Mouse (Mus musculus) thymus, adult 2 months (tissue): Measurements from ENCODE around the gene Tspyl2. TPM values are rescaled to one million over a fixed set of nuclear protein-coding genes. Genes with fewer than 3 reads are reported as not detected.
"Not testable (repeated sequence)": the region's sequence is repeated elsewhere in the genome, so short reads cannot be mapped to it uniquely, and the experiment has no call there.

Experiments used
- DNase-seq: peaks from one replicate; pipeline ENCODE4 v3.0.0; 2021
- H3K27ac ChIP-seq: fragments of 200-500 bp; 2 replicates; pipeline ENCODE4 v1.5.1; 2012; ENCODE audit warnings: low read length, control low read depth; ENCODE audit not compliant: control insufficient read depth, insufficient read depth
- H3K27me3 ChIP-seq: fragments of 200-500 bp; 2 replicates; pipeline ENCODE4 v1.6.1; 2012; ENCODE audit warnings: mild to moderate bottlenecking, low read length, moderate library complexity, mixed read lengths; ENCODE audit not compliant: control insufficient read depth, insufficient read depth
- H3K36me3 ChIP-seq: fragments of 200-500 bp; 2 replicates; pipeline ENCODE4 v1.6.1; 2012; ENCODE audit warnings: mild to moderate bottlenecking, low read length, moderate library complexity; ENCODE audit not compliant: control insufficient read depth, insufficient read depth
- H3K4me1 ChIP-seq: fragments of 200-500 bp; replicated peaks from 2 replicates; pipeline ENCODE4 v1.6.1; 2012; ENCODE audit warnings: low read length; ENCODE audit not compliant: control insufficient read depth, insufficient read depth
- H3K4me3 ChIP-seq: fragments of 200-500 bp; 2 replicates; pipeline ENCODE4 v1.5.1; 2012; ENCODE audit warnings: mild to moderate bottlenecking, low read length, control low read depth, moderate library complexity; ENCODE audit not compliant: control insufficient read depth, insufficient read depth
- CTCF ChIP-seq: fragments of 200-500 bp; IDR thresholded peaks from 2 replicates; pipeline ENCODE4 v1.5.1; 2012; ENCODE audit warnings: mild to moderate bottlenecking, control low read depth, low read length, moderate library complexity, borderline replicate concordance; ENCODE audit not compliant: control insufficient read depth, poor library complexity, insufficient read depth; ENCODE audit errors: extremely low read depth
- POLR2A ChIP-seq: fragments of 200-500 bp; IDR thresholded peaks from 2 replicates; pipeline ENCODE4 v1.6.1; 2012; ENCODE audit warnings: mild to moderate bottlenecking, low read length, control low read depth, moderate library complexity; ENCODE audit not compliant: control insufficient read depth, poor library complexity, insufficient read depth; ENCODE audit errors: extremely low read depth
- whole genome bisulfite sequencing: fragments of 180-500 bp; shearing (Covaris S2); methylation state at CpG from one replicate; pipeline ENCODE4 v1.1.7; 2018; 5-methylcytosine and 5-hydroxymethylcytosine counted together
- polyA plus RNA-seq: library from polyadenylated mRNA; depleted of rRNA; stranded (reverse); fragments of >200 nt; gene quantifications from 2 replicates; pipeline ENCODE4 v1.2.3, GENCODE M21; 2012

Tspyl2 gene
- polyA plus RNA-seq, 1 experiment, result 34.6 TPM

DNA sequence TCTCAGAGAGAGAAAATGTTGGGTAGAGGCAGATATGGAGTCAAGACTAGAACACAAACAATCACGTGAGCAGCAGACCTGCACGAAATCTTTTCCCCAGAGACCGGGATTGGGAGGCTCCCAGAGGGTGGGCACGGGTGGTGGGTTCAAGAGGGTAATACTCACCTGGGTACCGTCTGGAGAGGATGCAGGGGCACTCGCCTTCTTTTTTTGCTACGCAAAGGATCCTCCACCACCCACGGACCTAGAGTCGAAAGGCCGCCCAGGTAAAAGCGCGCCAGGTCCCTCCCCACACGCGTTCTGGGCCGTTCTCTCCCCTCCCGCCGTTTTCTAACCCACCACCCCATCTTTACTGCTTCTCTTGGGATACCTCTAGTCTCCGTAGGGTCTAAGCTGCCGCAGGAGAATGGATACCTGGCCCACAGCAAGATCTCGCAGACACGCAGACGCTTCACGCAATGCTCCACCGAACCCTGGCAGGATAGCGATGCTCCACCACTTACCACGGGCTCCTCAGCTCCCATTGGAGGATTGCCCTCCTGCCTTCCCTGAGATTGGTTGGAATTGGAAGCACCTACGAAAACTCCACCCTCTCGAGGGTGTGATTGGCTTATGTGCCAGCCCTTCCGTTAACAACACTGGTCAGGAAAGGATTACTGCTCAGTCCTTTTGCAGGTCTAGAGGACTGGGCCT lies 15.1 kb downstream of the Tspyl2 start, which contains the start of gene Kantr:
Kantr (minus strand) TSS at position 500 of the 693 bp plus-strand sequence.
- peak within 1 kb of the TSS; percentile 93 for H3K4me3 ChIP-seq
- H3K36me3 ChIP-seq, result no peaks in the 10 kb centered on the region
- H3K4me1 ChIP-seq, result no peaks in the 10 kb centered on the region
- WGBS, result 1% methylated on average over 29 of the region's 29 CpGs
- no peak within 1 kb of the TSS for H3K27ac ChIP-seq
- H3K27me3 ChIP-seq, result no peaks in the 10 kb centered on the region
- DNase-seq, result peak; percentile 58
- TF ChIP-seq CTCF, result no peak
- TF ChIP-seq POLR2A, result no peak

DNA sequence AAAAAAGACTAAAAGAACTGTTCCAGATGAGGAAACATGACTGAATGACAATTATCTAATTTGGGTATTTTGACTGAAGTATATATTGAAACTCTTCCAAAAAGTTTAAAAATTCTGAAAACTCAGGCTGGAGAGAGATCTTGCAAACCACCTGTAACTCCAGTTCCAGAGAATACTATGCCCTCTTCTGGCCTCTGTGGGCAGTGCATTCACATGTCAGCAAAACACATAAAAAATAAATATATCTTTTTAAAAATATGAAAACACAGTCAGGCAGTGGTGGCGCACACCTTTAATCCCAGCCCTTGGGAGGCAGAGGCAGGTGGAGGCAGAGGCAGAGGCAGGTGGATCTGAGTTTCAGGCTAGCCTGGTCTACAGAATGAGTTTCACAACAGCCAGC lies 18.6 kb downstream of the Tspyl2 start:
- Histone ChIP-seq H3K4me3 (no peak overlapping the region), H3K27me3 (no peaks in the 10 kb centered on the region), H3K36me3 (no peaks in the 10 kb centered on the region), H3K4me1 (no peaks in the 10 kb centered on the region), H3K27ac (no peak overlapping the region)
- TF ChIP-seq CTCF (no peak), POLR2A (no peak)
- peak; percentile 10 for DNase-seq
- 94% methylated on average over 1 of the region's 1 CpGs for WGBS

DNA sequence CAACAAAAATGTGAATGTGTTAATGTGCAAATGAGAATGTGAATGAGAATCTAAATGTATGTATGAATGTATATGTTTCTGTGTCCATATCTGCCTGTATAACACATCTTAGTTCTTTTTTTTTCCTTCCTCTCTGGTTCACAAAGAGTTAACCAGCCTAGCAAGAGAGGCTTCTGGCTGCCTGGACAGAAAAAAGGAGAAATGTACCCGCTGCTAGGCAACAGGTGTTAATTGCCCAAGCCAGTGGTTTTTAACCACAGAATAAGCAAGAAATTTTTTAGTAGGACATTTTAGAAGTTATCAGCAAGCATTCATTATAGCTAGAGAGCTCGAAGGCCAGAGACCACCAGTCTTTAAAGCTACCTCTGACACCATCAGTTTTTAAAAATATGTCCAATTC lies 19.4 kb downstream of the Tspyl2 start:
- Histone ChIP-seq H3K27me3 (no peaks in the 10 kb centered on the region), H3K4me3 (no peak overlapping the region), H3K36me3 (no peaks in the 10 kb centered on the region), H3K4me1 (no peaks in the 10 kb centered on the region), H3K27ac (no peak overlapping the region)
- TF ChIP-seq POLR2A (no peak), CTCF (no peak)
- DNase-seq, result no peak
- 5% methylated on average over 2 of the region's 2 CpGs for WGBS

DNA sequence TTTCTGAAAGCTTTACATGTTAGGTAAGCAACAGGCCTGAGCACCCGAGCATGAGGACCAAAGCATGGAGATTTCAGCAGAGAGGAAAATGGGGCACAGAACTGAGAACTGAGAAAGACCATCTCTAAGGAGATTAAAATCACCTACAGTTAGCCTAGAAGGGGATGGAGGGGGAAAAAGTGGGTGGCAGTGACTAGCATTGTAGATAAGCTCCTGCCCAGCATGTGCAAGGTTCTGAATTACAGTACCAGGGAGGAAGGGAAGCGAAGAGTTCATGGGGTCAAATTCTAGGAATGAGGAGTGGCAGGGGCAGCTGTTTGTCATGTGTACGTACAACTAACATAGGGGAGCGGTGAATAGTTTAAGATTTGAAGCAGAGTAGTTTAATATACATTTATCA lies 21.7 kb downstream of the Tspyl2 start:
- WGBS, result 98% methylated on average over 4 of the region's 4 CpGs
- no peak for DNase-seq
- H3K27ac ChIP-seq, result no peak overlapping the region
- H3K4me1 ChIP-seq, result no peaks in the 10 kb centered on the region
- no peaks in the 10 kb centered on the region for H3K27me3 ChIP-seq
- H3K36me3 ChIP-seq, result no peaks in the 10 kb centered on the region
- TF ChIP-seq CTCF, result no peak
- TF ChIP-seq POLR2A, result no peak
- no peak overlapping the region for H3K4me3 ChIP-seq

DNA sequence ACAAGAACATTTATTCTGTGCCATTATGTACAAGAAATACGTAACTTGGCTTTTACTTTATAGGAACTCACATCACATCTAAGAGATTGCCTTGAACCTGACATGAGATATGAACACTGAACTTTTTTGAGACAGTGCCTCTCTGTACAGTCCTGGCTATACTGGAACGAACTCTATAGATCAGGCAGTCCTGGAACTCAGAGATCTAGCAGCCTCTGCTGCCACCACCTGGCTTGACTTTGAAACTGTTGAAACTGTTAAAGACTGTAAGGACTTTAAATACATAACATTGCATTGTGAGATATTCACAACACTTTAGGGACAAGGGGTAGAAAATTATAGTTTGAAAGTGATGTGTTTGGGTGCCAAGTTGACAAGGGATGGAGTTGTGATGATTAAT lies 34.3 kb downstream of the Tspyl2 start:
- WGBS, result 72% methylated on average over 2 of the region's 2 CpGs
- Histone ChIP-seq H3K4me1 (no peaks in the 10 kb centered on the region), H3K36me3 (no peaks in the 10 kb centered on the region), H3K27ac (no peak overlapping the region), H3K4me3 (no peak overlapping the region), H3K27me3 (no peaks in the 10 kb centered on the region)
- peak; percentile 23 for DNase-seq
- no peak for TF ChIP-seq POLR2A
- TF ChIP-seq CTCF, result no peak

DNA sequence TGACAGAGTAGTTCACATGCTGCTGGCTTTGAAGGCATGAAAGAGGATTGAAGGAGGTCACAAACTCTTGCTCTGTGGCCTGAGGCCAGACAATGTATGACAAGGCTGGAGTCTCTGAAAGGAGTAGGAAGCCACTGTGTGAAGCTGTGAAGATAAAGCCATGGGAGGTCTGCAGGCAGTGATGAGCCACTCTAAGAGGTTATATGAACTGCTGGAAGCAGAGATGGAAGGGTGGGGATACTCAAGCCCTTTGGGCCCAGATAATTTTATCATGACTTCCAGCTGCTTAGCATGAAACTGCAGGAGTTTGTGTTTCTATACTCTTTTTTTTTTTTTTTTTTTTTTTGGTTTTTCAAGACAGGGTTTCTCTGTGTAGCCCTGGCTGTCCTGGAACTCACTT lies 34.9 kb downstream of the Tspyl2 start:
- H3K27me3 ChIP-seq, result no peaks in the 10 kb centered on the region
- TF ChIP-seq POLR2A (no peak), CTCF (no peak)
- no peak overlapping the region for H3K27ac ChIP-seq

DNA sequence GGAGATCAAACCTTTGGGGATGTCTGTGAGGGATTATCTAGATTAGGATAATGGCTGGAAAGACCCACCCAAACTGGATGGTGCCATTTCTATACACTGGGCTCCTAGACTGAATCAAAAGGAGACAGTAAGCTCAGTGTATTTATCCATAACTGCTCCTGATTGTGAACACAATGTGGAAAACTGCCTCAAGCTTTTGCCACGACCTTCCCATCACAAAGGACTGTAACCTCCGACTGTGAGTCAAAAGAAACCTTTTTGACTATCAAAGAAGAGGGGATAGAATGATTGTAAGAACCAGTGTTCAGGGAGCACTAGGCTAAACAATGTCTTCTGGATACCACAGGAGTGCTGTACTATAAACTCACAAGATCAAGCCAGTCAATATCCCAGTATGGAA lies 36.0 kb downstream of the Tspyl2 start:
- no peak overlapping the region for H3K27ac ChIP-seq
- no peak for TF ChIP-seq CTCF
- no peak for TF ChIP-seq POLR2A
- DNase-seq, result no peak
- H3K4me3 ChIP-seq, result no peak overlapping the region
- H3K27me3 ChIP-seq, result no peaks in the 10 kb centered on the region
- no peaks in the 10 kb centered on the region for H3K36me3 ChIP-seq
- 89% methylated on average over 2 of the region's 2 CpGs for WGBS
- no peaks in the 10 kb centered on the region for H3K4me1 ChIP-seq

More for the DNA sequence above, 34.9 kb downstream of the Tspyl2 start:
- Histone ChIP-seq H3K4me1 (no peaks in the 10 kb centered on the region), H3K4me3 (no peak overlapping the region), H3K36me3 (no peaks in the 10 kb centered on the region)
- DNase-seq, result no peak

DNA sequence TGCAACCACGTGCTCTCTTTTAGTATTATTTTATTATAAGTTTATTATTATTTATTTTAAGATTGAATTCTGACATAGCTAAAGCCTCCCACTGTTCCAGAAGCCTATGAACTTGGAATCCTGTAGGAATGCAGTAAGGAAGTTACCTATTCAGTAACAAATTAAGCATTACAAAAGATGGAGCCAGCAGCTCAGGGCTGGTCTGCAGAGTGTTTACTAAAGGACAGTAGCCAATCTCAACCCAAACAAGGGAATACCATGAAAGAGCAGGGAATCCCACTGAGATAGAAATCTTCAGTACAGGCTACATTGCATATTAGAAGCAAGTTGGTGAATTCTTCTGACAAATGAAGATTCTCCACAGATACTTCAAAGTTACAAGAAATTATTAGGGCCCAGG lies 55.2 kb downstream of the Tspyl2 start:
- not testable (repeated sequence) for H3K36me3 ChIP-seq, H3K4me1 ChIP-seq, H3K27ac ChIP-seq, H3K4me3 ChIP-seq, H3K27me3 ChIP-seq, DNase-seq
- whole genome bisulfite sequencing, result 88% methylated on average over 1 of the region's 1 CpGs
